Mouse (Mus musculus) small intestine, adult 2 months (tissue): ENCODE results near the gene Mrpl19.

Experiments
- CTCF ChIP-seq: fragments of 200-500 bp; IDR thresholded peaks from 2 replicates; pipeline ENCODE4 v1.5.1; 2012; ENCODE audit warnings: low read depth, mild to moderate bottlenecking, control low read depth, inconsistent platforms, low read length, moderate library complexity, mixed read lengths; ENCODE audit not compliant: insufficient replicate concordance, insufficient read length; ENCODE audit errors: extremely low read depth
- POLR2A ChIP-seq: fragments of 200-500 bp; IDR thresholded peaks from 2 replicates; pipeline ENCODE4 v1.6.1; 2012; ENCODE audit warnings: low read depth, mild to moderate bottlenecking, control low read depth, inconsistent platforms, low read length, moderate library complexity

DNA sequence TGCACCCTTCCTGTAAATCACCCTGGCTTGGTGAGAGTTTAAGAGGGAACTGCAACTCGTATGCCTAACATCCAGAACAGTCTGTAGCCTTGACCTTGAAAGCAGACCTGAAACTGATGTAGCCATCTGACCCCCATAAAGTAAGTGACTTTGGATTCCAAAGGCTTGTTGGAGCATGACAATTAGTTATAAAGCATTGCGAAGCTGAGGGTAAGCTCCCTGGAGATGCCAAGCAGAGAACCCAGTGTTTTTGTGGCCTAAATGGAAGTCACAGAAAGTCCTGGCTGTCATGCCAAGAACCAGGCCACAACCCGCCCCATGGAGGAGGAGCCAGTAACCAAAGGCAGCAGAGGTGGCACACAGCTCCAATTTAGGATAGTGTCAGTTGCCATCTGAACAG is 21.8 kb upstream of the Mrpl19 start:
- no peak for TF ChIP-seq CTCF
- no peak for TF ChIP-seq POLR2A
